Mouse (Mus musculus): ENCODE data around the gene Ptgs2. TPM values are rescaled to one million over a fixed set of nuclear protein-coding genes. Genes with fewer than 3 reads are reported as not detected.

Gene Ptgs2
- total RNA-seq, 2 experiments from 2014 or later: 19.8 to 21.0 TPM

GRCm38 (mm10) chr1:150115352-150115751 lies 15.5 kb downstream of the Ptgs2 start:
- DNase-seq (ENCODE audit: low spot score in 2 of 2): no peak
- H3K27ac ChIP-seq: no peak overlapping the region
- TF ChIP-seq CTCF (conservative IDR thresholded peaks at IDR 0.05): no peak
- H3K4me3 ChIP-seq: no peak overlapping the region

GRCm38 (mm10) chr1:150118352-150118751 lies 18.5 kb downstream of the Ptgs2 start:
- TF ChIP-seq CTCF (conservative IDR thresholded peaks at IDR 0.05): no peak
- Histone ChIP-seq H3K27ac (no peak overlapping the region), H3K4me3 (no peak overlapping the region)
- no peak for DNase-seq (ENCODE audit: low spot score in 2 of 2)

GRCm38 (mm10) chr1:150125568-150125967 lies 25.7 kb downstream of the Ptgs2 start:
- no peak overlapping the region for H3K27ac ChIP-seq
- no peak for TF ChIP-seq CTCF (conservative IDR thresholded peaks at IDR 0.05)

GRCm38 (mm10) chr1:150130070-150130469 lies 30.2 kb downstream of the Ptgs2 start:
- Histone ChIP-seq H3K27ac (no peak overlapping the region), H3K4me3 (no peak overlapping the region)
- TF ChIP-seq CTCF (conservative IDR thresholded peaks at IDR 0.05): no peak
- no peak for DNase-seq (ENCODE audit: low spot score in 2 of 2)

More at GRCm38 (mm10) chr1:150125568-150125967, 25.7 kb downstream of the Ptgs2 start:
- no peak for DNase-seq (ENCODE audit: low spot score in 2 of 2)
- H3K4me3 ChIP-seq: no peak overlapping the region

GRCm38 (mm10) chr1:150130586-150131275 lies 30.9 kb downstream of the Ptgs2 start:
- Histone ChIP-seq H3K4me3 (no peak overlapping the region), H3K27ac (no peak overlapping the region)
- no peak for DNase-seq (ENCODE audit: low spot score in 2 of 2)
- TF ChIP-seq CTCF (conservative IDR thresholded peaks at IDR 0.05): no peak

GRCm38 (mm10) chr1:150135350-150135749 lies 35.5 kb downstream of the Ptgs2 start:
- DNase-seq (ENCODE audit: low spot score in 2 of 2): no peak
- no peak overlapping the region for H3K27ac ChIP-seq
- no peak for TF ChIP-seq CTCF (conservative IDR thresholded peaks at IDR 0.05)
- no peak overlapping the region for H3K4me3 ChIP-seq

- no peak overlapping the region for H3K27ac ChIP-seq
- H3K4me3 ChIP-seq: no peak overlapping the region
- TF ChIP-seq CTCF (conservative IDR thresholded peaks at IDR 0.05): no peak
- no peak for DNase-seq (ENCODE audit: low spot score in 2 of 2)
These were observed 39.9 kb downstream of the Ptgs2 start for GRCm38 (mm10) chr1:150139730-150140129.

GRCm38 (mm10) chr1:150141939-150142338 lies 42.1 kb downstream of the Ptgs2 start:
- no peak for TF ChIP-seq CTCF (conservative IDR thresholded peaks at IDR 0.05)
- Histone ChIP-seq H3K27ac (no peak overlapping the region), H3K4me3 (no peak overlapping the region)
- no peak for DNase-seq (ENCODE audit: low spot score in 2 of 2)

- no peak for TF ChIP-seq CTCF (conservative IDR thresholded peaks at IDR 0.05)
- Histone ChIP-seq H3K4me3 (no peak overlapping the region), H3K27ac (no peak overlapping the region)
- DNase-seq (ENCODE audit: low spot score in 2 of 2): no peak
These were observed 43.7 kb downstream of the Ptgs2 start for GRCm38 (mm10) chr1:150143578-150143977.

- no peak for TF ChIP-seq CTCF (conservative IDR thresholded peaks at IDR 0.05)
- no peak for DNase-seq (ENCODE audit: low spot score in 2 of 2)
These were observed 45.2 kb downstream of the Ptgs2 start for GRCm38 (mm10) chr1:150145049-150145448.

GRCm38 (mm10) chr1:150147272-150147671 lies 47.4 kb downstream of the Ptgs2 start:
- no peak overlapping the region for H3K4me3 ChIP-seq
- no peak for TF ChIP-seq CTCF (conservative IDR thresholded peaks at IDR 0.05)
- H3K27ac ChIP-seq: no peak overlapping the region
- no peak for DNase-seq (ENCODE audit: low spot score in 2 of 2)

More at GRCm38 (mm10) chr1:150145049-150145448, 45.2 kb downstream of the Ptgs2 start:
- Histone ChIP-seq H3K27ac (no peak overlapping the region), H3K4me3 (no peak overlapping the region)

GRCm38 (mm10) chr1:150151411-150151810 lies 51.6 kb downstream of the Ptgs2 start:
- no peak overlapping the region for H3K27ac ChIP-seq
- no peak for DNase-seq (ENCODE audit: low spot score in 2 of 2)
- no peak for TF ChIP-seq CTCF (conservative IDR thresholded peaks at IDR 0.05)
- no peak overlapping the region for H3K4me3 ChIP-seq

Small RNA genes lying within 50 kb of the gene (microRNA-seq; reads per million reads assigned to microRNA genes)
- gene Gm44329: 0 reads per million in 2 experiments

Other genes with a start within 250 kb of the Ptgs2 start
- gene Pla2g4a, start 138.7 kb upstream of the Ptgs2 start, total RNA-seq (2021): 1 to 10 TPM; 1.5 to 1.6 TPM
- gene Pdc, start 219.4 kb downstream of the Ptgs2 start, total RNA-seq (2021): not detected

Measured in layer of hippocampus, adult 2 months (tissue).